Mouse (Mus musculus) embryonic facial prominence, embryonic 14.5 days (tissue): ENCODE data around the gene Klhl26. TPM values are rescaled to one million over a fixed set of nuclear protein-coding genes. Genes with fewer than 3 reads are reported as not detected.
"Not testable (repeated sequence)": the region's sequence is repeated elsewhere in the genome, so short reads cannot be mapped to it uniquely, and the experiment has no call there.

Experiments used
- ATAC-seq: fragments of 200-750 bp; cut with Nextera tagmentation; 2 replicates; pipeline ENCODE4 v1.8.0; 2017; ENCODE audit warnings: low read depth, moderate number of reproducible peaks, moderate TSS enrichment
- DNase-seq: peaks from one replicate; pipeline ENCODE4 v3.0.0-alpha.2; 2015; ENCODE audit warnings: low spot score
- H3K27ac ChIP-seq: fragments of 300-500 bp; sonication (generic); replicated peaks from 2 replicates; pipeline ENCODE4 v1.5.1; 2014; ENCODE audit warnings: low read depth, mild to moderate bottlenecking, low read length, moderate library complexity
- H3K27me3 ChIP-seq: fragments of 300-500 bp; sonication (generic); replicated peaks from 2 replicates; pipeline ENCODE4 v1.6.1; 2014; ENCODE audit warnings: low read length; ENCODE audit not compliant: control insufficient read depth, insufficient read depth
- H3K36me3 ChIP-seq: fragments of 300-500 bp; sonication (generic); 2 replicates; pipeline ENCODE4 v1.6.1; 2014; ENCODE audit warnings: low read length, mixed read lengths; ENCODE audit not compliant: control insufficient read depth, insufficient read depth
- H3K4me1 ChIP-seq: fragments of 300-500 bp; sonication (generic); 2 replicates; pipeline ENCODE4 v1.6.1; 2014; ENCODE audit warnings: antibody characterized with exemption, low read length; ENCODE audit not compliant: control insufficient read depth, insufficient read depth
- H3K4me2 ChIP-seq: fragments of 300-500 bp; sonication (generic); 2 replicates; pipeline ENCODE4 v1.6.1; 2014; ENCODE audit warnings: low read depth, mild to moderate bottlenecking, low read length, moderate library complexity, mixed read lengths
- H3K4me3 ChIP-seq: fragments of 300-500 bp; sonication (generic); 2 replicates; pipeline ENCODE4 v1.5.1; 2014; ENCODE audit warnings: low read depth, mild to moderate bottlenecking, low read length
- H3K9ac ChIP-seq: fragments of 300-500 bp; sonication (generic); 2 replicates; pipeline ENCODE4 v1.6.1; 2014; ENCODE audit warnings: low read depth, mild to moderate bottlenecking, low read length, moderate library complexity, mixed read lengths
- H3K9me3 ChIP-seq: fragments of 300-500 bp; sonication (generic); 2 replicates; pipeline ENCODE4 v1.6.1; 2016; ENCODE audit warnings: low read length; ENCODE audit not compliant: control insufficient read depth
- WGBS: fragments of 180-500 bp; shearing (Covaris S2); extraction: QIAGEN DNeasy Blood & Tissue Kit; methylation state at CpG from one replicate; pipeline ENCODE4 v1.1.7; 2014; 5-methylcytosine and 5-hydroxymethylcytosine counted together
- polyA plus RNA-seq: library from polyadenylated mRNA; unstranded; fragments of >200 nt; fragmentation: Nextera tagmentation; extraction: Ambion mirVana; gene quantifications from 2 replicates; pipeline ENCODE4 v1.2.1, GENCODE M21; 2014

Gene Klhl26
- polyA plus RNA-seq, 1 experiment from 2014 or later = 18.7 TPM

GRCm38 (mm10) chr8:70511770-70512169, 35.0 kb upstream of the Klhl26 start:
- Histone ChIP-seq H3K4me3 (no peak overlapping the region), H3K9ac (no peak overlapping the region), H3K27me3 (no peaks in the 10 kb centered on the region), H3K9me3 (no peaks in the 10 kb centered on the region), H3K27ac (no peak overlapping the region), H3K36me3 (peaks cover 46% of the 10 kb centered on the region), H3K4me2 (0 out of 2 replicates have a peak overlapping the region, but pooled peaks have one; percentile 97), H3K4me1 (peaks cover 7% of the 10 kb centered on the region)
- ATAC-seq = no peak
- WGBS = 91% methylated on average over 2 of the region's 2 CpGs
- no peak for DNase-seq

GRCm38 (mm10) chr8:70511174-70511573, 34.4 kb upstream of the Klhl26 start:
- not testable (repeated sequence) for DNase-seq, H3K9ac ChIP-seq, H3K4me1 ChIP-seq, ATAC-seq, H3K27ac ChIP-seq, H3K27me3 ChIP-seq, H3K9me3 ChIP-seq
- Histone ChIP-seq H3K4me3 (peak overlapping the region; percentile 97), H3K4me2 (peak overlapping the region; percentile 97), H3K36me3 (peaks cover 42% of the 10 kb centered on the region)
- WGBS = 84% methylated on average over 6 of the region's 6 CpGs

GRCm38 (mm10) chr8:70510228-70510915, 33.6 kb upstream of the Klhl26 start, which contains the start of gene Uba52:
Gene Uba52, minus strand, starts transcription at chr8:70510801.
- ATAC-seq (peak; percentile 87), DNase-seq (peak; percentile 98)
- Histone ChIP-seq H3K4me2 (peak within 1 kb of the TSS; percentile 97), H3K27me3 (no peaks in the 10 kb centered on the region), H3K9me3 (no peaks in the 10 kb centered on the region), H3K4me1 (peaks cover 13% of the 10 kb centered on the region), H3K36me3 (peaks cover 38% of the 10 kb centered on the region), H3K27ac (peak within 1 kb of the TSS; percentile 96), H3K9ac (peak within 1 kb of the TSS; percentile 99), H3K4me3 (peak within 1 kb of the TSS; percentile 97)
- WGBS = under 1% methylated on average over 68 of the region's 74 CpGs

GRCm38 (mm10) chr8:70509281-70509952, 32.6 kb upstream of the Klhl26 start:
- peak overlapping the region; percentile 97 for H3K4me3 ChIP-seq
- WGBS = 8% methylated on average over 25 of the region's 25 CpGs
- no peaks in the 10 kb centered on the region for H3K9me3 ChIP-seq
- H3K27me3 ChIP-seq = no peaks in the 10 kb centered on the region
- H3K9ac ChIP-seq = peak overlapping the region; percentile 99
- peak overlapping the region; percentile 96 for H3K27ac ChIP-seq
- DNase-seq = no peak
- H3K4me2 ChIP-seq = peak overlapping the region; percentile 97
- no peak for ATAC-seq
- peaks cover 22% of the 10 kb centered on the region for H3K4me1 ChIP-seq
- peaks cover 33% of the 10 kb centered on the region for H3K36me3 ChIP-seq

GRCm38 (mm10) chr8:70507027-70507393, 30.2 kb upstream of the Klhl26 start:
- H3K9me3 ChIP-seq = no peaks in the 10 kb centered on the region
- peaks cover 31% of the 10 kb centered on the region for H3K36me3 ChIP-seq
- H3K27me3 ChIP-seq = peaks cover 14% of the 10 kb centered on the region
- ATAC-seq = no peak
- DNase-seq = no peak
- peak overlapping the region; percentile 87 for H3K27ac ChIP-seq
- H3K9ac ChIP-seq = no peak overlapping the region
- H3K4me1 ChIP-seq = peaks cover 33% of the 10 kb centered on the region
- no peak overlapping the region for H3K4me3 ChIP-seq
- 55% methylated on average over 5 of the region's 5 CpGs for WGBS
- peak overlapping the region; percentile 63; the same call in 1 of the 2 replicates for H3K4me2 ChIP-seq

- peaks cover 19% of the 10 kb centered on the region for H3K27me3 ChIP-seq
- peak; percentile 97 for DNase-seq
- H3K9ac ChIP-seq = peak within 1 kb of the TSS; percentile 81
- peak within 1 kb of the TSS; percentile 59 for H3K4me3 ChIP-seq
- peak within 1 kb of the TSS; percentile 87 for H3K27ac ChIP-seq
- 2% methylated on average over 31 of the region's 40 CpGs for WGBS
- H3K4me1 ChIP-seq = peaks cover 35% of the 10 kb centered on the region
- H3K4me2 ChIP-seq = peak within 1 kb of the TSS; percentile 63
- H3K36me3 ChIP-seq = peaks cover 30% of the 10 kb centered on the region
- no peaks in the 10 kb centered on the region for H3K9me3 ChIP-seq
- ATAC-seq = peak; percentile 86
Observed at GRCm38 (mm10) chr8:70506328-70507026, 29.7 kb upstream of the Klhl26 start, which contains the start of gene Rex1bd. Gene Rex1bd, minus strand, starts transcription at chr8:70506752.

GRCm38 (mm10) chr8:70505698-70506327, 29.0 kb upstream of the Klhl26 start:
- no peaks in the 10 kb centered on the region for H3K9me3 ChIP-seq
- H3K4me2 ChIP-seq = peak overlapping the region; percentile 63
- peaks cover 30% of the 10 kb centered on the region for H3K36me3 ChIP-seq
- DNase-seq = no peak
- peak overlapping the region; percentile 59 for H3K4me3 ChIP-seq
- H3K27ac ChIP-seq = peak overlapping the region; percentile 70; the same call in 1 of the 2 replicates
- H3K27me3 ChIP-seq = peaks cover 26% of the 10 kb centered on the region
- 24% methylated on average over 24 of the region's 32 CpGs for WGBS
- ATAC-seq = peak; percentile 16
- H3K9ac ChIP-seq = peak overlapping the region; percentile 81
- peaks cover 37% of the 10 kb centered on the region for H3K4me1 ChIP-seq

GRCm38 (mm10) chr8:70504851-70505250, 28.1 kb upstream of the Klhl26 start:
- peaks cover 31% of the 10 kb centered on the region for H3K27me3 ChIP-seq

More at GRCm38 (mm10) chr8:70504851-70505250, 28.1 kb upstream of the Klhl26 start:
- H3K4me1 ChIP-seq = peaks cover 43% of the 10 kb centered on the region
- peak overlapping the region; percentile 70 for H3K27ac ChIP-seq
- DNase-seq (peak; percentile 68), ATAC-seq (no peak)
- H3K4me3 ChIP-seq = peak overlapping the region; percentile 59; the same call in 1 of the 2 replicates
- 50% methylated on average over 3 of the region's 3 CpGs for WGBS
- H3K9me3 ChIP-seq = no peaks in the 10 kb centered on the region
- no peak overlapping the region for H3K9ac ChIP-seq
- peak overlapping the region; percentile 63 for H3K4me2 ChIP-seq
- H3K36me3 ChIP-seq = peaks cover 30% of the 10 kb centered on the region
